Mouse (Mus musculus) hindbrain, embryonic 11.5 days (tissue): ENCODE data around the gene Hoxd11. TPM values are rescaled to one million over a fixed set of nuclear protein-coding genes. Genes with fewer than 3 reads are reported as not detected.
A peak's percentile ranks its signal among the peaks of the same experiment; 100 is the strongest.

Source experiments
- ATAC-seq: fragments of 200-750 bp; cut with Nextera tagmentation; 2 replicates; pipeline ENCODE4 v1.8.0; 2017; ENCODE audit warnings: mild to moderate bottlenecking, moderate TSS enrichment, moderate library complexity; ENCODE audit not compliant: low FRiP score
- DNase-seq: peaks from one replicate; pipeline ENCODE4 v3.0.0-alpha.2; 2015; ENCODE audit warnings: low spot score
- H3K27ac ChIP-seq: fragments of 300-500 bp; sonication (generic); 2 replicates; pipeline ENCODE4 v1.5.1; 2014; ENCODE audit warnings: mild to moderate bottlenecking, low read depth, low read length
- H3K27me3 ChIP-seq: fragments of 300-500 bp; sonication (generic); 2 replicates; pipeline ENCODE4 v1.6.1; 2014; ENCODE audit warnings: mild to moderate bottlenecking, low read length, moderate library complexity, mixed read lengths; ENCODE audit not compliant: control insufficient read depth, insufficient read depth
- H3K36me3 ChIP-seq: fragments of 300-500 bp; sonication (generic); 2 replicates; pipeline ENCODE4 v1.6.1; 2014; ENCODE audit warnings: mild to moderate bottlenecking, low read length, moderate library complexity, mixed read lengths; ENCODE audit not compliant: control insufficient read depth, insufficient read depth
- H3K4me1 ChIP-seq: fragments of 300-500 bp; sonication (generic); replicated peaks from 2 replicates; pipeline ENCODE4 v1.6.1; 2014; ENCODE audit warnings: low read length, mixed read lengths; ENCODE audit not compliant: control insufficient read depth, insufficient read depth
- H3K4me2 ChIP-seq: fragments of 300-500 bp; sonication (generic); replicated peaks from 2 replicates; pipeline ENCODE4 v1.6.1; 2014; ENCODE audit warnings: mild to moderate bottlenecking, low read depth, low read length
- H3K4me3 ChIP-seq: fragments of 300-500 bp; sonication (generic); 2 replicates; pipeline ENCODE4 v1.5.1; 2014; ENCODE audit warnings: low read depth, low read length
- H3K9ac ChIP-seq: fragments of 300-500 bp; sonication (generic); 2 replicates; pipeline ENCODE4 v1.6.1; 2014; ENCODE audit warnings: low read depth, low read length
- H3K9me3 ChIP-seq: fragments of 300-500 bp; sonication (generic); 2 replicates; pipeline ENCODE4 v1.6.1; 2016; ENCODE audit warnings: low read length; ENCODE audit not compliant: control insufficient read depth
- WGBS: fragments of 180-500 bp; shearing (Covaris S2); extraction: QIAGEN DNeasy Blood & Tissue Kit; methylation state at CpG from one replicate; pipeline ENCODE4 v1.1.7; 2014; 5-methylcytosine and 5-hydroxymethylcytosine counted together
- polyA plus RNA-seq: library from polyadenylated mRNA; unstranded; fragments of >200 nt; fragmentation: Nextera tagmentation; extraction: Ambion mirVana; gene quantifications from 2 replicates; pipeline ENCODE4 v1.2.1, GENCODE M21; 2014

The Hoxd11 gene
- not detected in 2 replicates for polyA plus RNA-seq

DNA sequence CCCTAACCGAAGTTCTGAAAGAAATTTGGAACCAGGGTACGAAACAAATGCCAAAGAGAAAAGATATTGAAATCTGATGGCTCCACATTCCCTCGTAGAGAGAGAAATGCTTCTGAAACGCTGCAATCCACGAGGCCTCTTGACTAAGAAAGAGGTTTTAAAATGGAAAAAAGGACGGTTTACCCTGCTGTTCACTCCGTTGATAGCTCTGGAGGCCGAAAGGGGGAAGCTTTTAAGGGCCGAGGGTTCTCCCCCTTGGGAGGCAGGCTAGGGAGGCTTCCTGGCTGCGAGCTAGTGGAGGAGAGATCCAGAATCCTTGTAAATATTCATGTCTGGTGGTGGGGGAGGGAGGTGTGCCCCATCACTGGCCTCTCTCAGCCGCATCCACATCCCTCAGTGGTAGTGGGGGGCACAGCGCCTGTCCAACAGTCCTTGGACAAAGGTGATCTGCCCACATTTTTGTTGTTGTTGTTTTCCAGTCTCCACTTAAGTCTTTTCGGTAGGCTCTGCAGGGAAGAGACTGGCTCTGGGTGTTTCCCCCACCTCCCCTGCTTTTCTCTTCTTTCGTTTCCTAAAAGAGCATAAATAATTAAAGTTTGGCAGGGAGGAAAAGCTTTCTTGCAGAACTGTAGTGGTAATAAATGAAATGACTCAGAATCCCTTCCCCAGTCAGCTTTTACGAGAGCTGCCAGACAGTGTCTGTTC lies at the start of gene Hoxd11:
Gene Hoxd11, plus strand, starts transcription at position 667 of the 705 bp plus-strand sequence.
- DNase-seq (no peak), ATAC-seq (no peak)
- H3K9ac ChIP-seq = no peak within 1 kb of the TSS
- H3K36me3 ChIP-seq = no peaks in the 10 kb centered on the region
- no peak within 1 kb of the TSS for H3K4me2 ChIP-seq
- no peak within 1 kb of the TSS for H3K4me3 ChIP-seq
- H3K4me1 ChIP-seq = peaks cover 8% of the 10 kb centered on the region
- H3K9me3 ChIP-seq = no peaks in the 10 kb centered on the region
- 1% methylated on average over 15 of the region's 15 CpGs for WGBS
- no peak within 1 kb of the TSS for H3K27ac ChIP-seq
- H3K27me3 ChIP-seq = peaks cover 99% of the 10 kb centered on the region

DNA sequence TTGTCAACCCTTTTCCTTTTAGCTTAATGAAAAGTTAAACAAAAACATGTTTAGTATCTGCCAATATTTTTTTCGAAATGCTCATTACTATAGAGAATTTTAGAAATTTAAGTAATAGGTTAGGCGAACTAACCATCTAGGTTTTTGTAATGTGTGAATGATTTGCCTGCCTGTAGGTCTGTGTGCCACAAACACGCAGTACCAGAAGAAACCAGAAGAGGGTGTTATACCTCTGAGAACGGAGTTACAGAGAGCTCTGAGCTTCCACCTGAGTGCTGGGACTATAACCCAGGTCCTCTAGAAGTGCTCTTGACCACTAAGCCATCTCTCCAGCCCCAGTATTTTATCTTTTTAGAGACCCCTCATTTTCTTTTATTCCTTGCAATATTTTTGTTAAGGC lies 43.9 kb upstream of the Hoxd11 start:
- ATAC-seq (no peak), DNase-seq (no peak)
- Histone ChIP-seq H3K36me3 (no peaks in the 10 kb centered on the region), H3K4me2 (no peak overlapping the region), H3K9ac (no peak overlapping the region), H3K4me1 (no peaks in the 10 kb centered on the region), H3K27me3 (no peaks in the 10 kb centered on the region), H3K4me3 (no peak overlapping the region), H3K9me3 (no peaks in the 10 kb centered on the region), H3K27ac (no peak overlapping the region)
- WGBS = 73% methylated on average over 4 of the region's 4 CpGs

DNA sequence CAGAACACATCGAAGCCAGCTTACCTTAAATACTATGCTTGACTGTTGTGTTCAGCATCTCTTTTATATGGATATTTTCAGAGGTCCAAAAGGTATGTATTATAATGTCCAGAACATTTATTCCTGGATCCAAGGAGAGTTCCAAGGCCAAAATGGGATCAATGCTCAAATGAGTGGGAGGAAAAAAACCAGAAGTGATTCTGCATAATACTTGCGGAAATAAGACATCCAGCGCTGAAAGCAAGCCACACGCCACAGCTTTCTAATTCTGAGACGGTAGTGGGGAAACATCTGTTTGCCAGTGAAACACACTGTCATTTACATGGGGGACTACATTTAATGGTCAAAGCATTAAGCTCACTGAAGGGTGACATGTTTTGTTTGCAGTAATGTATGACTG lies 36.9 kb upstream of the Hoxd11 start:
- Histone ChIP-seq H3K9me3 (no peaks in the 10 kb centered on the region), H3K36me3 (no peaks in the 10 kb centered on the region), H3K27ac (no peak overlapping the region), H3K4me1 (no peaks in the 10 kb centered on the region), H3K9ac (no peak overlapping the region), H3K4me3 (no peak overlapping the region), H3K4me2 (no peak overlapping the region), H3K27me3 (peaks cover 34% of the 10 kb centered on the region)
- WGBS = 72% methylated on average over 5 of the region's 5 CpGs
- no peak for DNase-seq
- no peak for ATAC-seq

DNA sequence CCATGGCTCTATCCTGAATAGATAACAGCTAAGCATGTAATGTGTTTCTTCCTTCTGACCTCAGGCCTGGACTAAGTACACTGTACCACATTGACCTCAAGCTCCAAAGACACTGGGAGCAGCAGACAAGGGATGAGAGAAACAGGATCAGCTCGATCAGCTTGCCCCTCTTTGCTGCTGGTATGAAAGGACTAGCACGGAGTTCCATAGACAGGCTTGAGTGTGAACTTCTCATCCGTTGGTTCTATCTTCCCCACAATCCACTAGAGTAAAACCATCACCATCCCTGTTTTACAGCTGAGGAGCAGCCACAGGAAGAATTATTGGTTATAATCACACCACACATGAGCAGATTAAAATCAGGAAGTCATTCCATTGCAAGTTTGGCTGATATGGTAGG lies 33.7 kb upstream of the Hoxd11 start:
- Histone ChIP-seq H3K27me3 (peaks cover 65% of the 10 kb centered on the region), H3K4me2 (no peak overlapping the region), H3K4me1 (no peaks in the 10 kb centered on the region), H3K4me3 (no peak overlapping the region), H3K27ac (no peak overlapping the region), H3K9ac (no peak overlapping the region), H3K36me3 (no peaks in the 10 kb centered on the region), H3K9me3 (no peaks in the 10 kb centered on the region)
- ATAC-seq (no peak), DNase-seq (no peak)
- 77% methylated on average over 3 of the region's 3 CpGs for WGBS

DNA sequence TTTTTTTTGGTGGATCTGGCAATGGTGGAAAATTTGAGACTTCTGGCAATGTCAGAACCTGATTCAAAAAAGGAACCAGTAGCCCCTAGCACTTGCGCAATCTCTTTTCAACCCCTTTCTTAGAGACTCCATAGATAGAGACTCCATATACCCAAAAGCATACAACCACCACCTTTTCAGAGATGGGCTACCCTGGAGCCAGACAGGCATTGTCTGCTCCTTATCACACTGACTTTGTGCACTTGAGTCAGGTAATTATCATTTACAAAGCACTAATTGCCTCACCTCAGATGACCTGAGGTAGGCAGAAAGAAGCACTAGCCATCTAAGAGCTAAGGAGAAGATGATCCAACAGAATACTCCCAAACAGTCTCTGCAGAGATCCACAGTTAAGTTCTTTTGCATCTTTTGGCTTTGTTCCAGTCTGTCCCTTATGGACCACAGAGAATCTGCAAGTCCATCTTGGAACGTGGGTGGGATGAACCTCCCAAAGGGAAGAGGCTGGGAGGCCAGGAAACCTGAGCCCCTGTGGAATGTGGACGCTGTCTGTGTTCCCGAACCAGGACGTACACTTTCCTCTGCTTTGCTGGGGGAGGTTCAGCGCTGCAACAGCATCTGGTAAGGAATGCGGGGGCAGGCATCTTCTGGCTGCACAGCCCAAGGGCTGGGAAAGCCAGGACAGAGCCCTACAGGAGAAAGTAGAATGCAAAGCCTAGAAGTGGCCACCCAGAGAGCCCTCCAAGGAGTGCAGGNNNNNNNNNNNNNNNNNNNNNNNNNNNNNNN lies 32.1 kb upstream of the Hoxd11 start:
- no peak overlapping the region for H3K9ac ChIP-seq
- DNase-seq (peak; percentile 24), ATAC-seq (no peak)
- 14% methylated on average over 7 of the region's 7 CpGs for WGBS
- no peaks in the 10 kb centered on the region for H3K36me3 ChIP-seq
- no peaks in the 10 kb centered on the region for H3K9me3 ChIP-seq
- H3K27ac ChIP-seq = no peak overlapping the region
- no peak overlapping the region for H3K4me2 ChIP-seq
- H3K4me3 ChIP-seq = no peak overlapping the region
- H3K27me3 ChIP-seq = peaks cover 79% of the 10 kb centered on the region
- no peaks in the 10 kb centered on the region for H3K4me1 ChIP-seq

DNA sequence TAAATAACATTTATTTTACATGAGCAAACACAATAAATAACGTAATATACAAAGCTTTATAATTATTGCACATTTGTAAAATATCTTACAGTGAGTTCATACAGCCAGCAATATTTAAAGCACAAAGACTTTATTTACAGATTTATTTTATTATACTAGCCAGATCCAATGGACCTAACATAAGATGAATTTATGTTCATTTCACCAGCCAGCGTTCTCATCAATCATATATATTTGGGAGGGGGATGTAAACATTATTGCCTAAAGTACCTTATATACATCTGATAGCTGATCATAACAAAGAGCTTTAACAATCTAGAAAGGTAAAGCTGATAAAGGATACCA lies 26.4 kb upstream of the Hoxd11 start:
- Histone ChIP-seq H3K27me3 (peaks cover 84% of the 10 kb centered on the region), H3K9ac (no peak overlapping the region), H3K36me3 (no peaks in the 10 kb centered on the region), H3K4me3 (no peak overlapping the region), H3K4me1 (peaks cover 5% of the 10 kb centered on the region; the same call in 1 of the 2 replicates), H3K9me3 (no peaks in the 10 kb centered on the region), H3K4me2 (no peak overlapping the region), H3K27ac (no peak overlapping the region)
- WGBS = 43% methylated on average over 2 of the region's 2 CpGs
- DNase-seq (no peak), ATAC-seq (no peak)

DNA sequence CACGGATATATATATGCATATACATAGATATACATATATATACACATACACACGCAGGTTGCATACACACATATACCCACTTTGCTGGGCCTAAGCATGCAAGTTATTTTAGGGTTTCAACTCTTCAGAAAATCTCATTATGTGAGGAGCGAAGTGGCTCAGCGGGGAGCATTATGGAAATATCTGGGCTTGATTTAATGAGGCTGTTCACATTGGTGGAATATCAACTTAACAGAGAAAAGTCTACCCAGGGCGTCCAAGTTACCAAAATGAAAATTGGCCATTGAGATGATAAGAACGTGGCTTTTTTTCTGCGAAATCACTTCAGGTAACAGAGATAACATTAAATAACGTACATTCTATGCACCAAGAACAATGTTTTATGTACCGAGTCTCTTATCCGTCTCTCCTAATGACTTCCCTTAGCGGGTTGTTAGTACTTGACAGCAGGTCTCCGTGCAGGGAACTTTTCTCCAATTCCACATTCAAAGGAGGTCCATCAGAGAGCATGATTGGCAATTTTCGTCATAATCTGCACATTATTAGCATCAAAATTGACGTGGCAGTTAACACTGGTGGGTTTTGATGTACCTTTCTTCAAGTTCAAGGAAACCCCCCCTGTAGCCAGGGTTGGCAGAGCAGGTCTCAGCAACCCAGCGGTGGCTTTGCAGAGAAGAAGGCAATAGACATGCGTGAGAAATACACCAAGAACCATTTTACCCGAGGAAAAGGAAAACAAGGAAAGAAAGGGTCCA lies 25.4 kb upstream of the Hoxd11 start:
- DNase-seq (peak; percentile 56), ATAC-seq (no peak)
- Histone ChIP-seq H3K9ac (no peak overlapping the region), H3K27ac (no peak overlapping the region), H3K4me3 (no peak overlapping the region), H3K4me2 (no peak overlapping the region), H3K9me3 (no peaks in the 10 kb centered on the region), H3K27me3 (peaks cover 83% of the 10 kb centered on the region), H3K36me3 (no peaks in the 10 kb centered on the region), H3K4me1 (peaks cover 5% of the 10 kb centered on the region; the same call in 1 of the 2 replicates)
- WGBS = 11% methylated on average over 17 of the region's 17 CpGs

DNA sequence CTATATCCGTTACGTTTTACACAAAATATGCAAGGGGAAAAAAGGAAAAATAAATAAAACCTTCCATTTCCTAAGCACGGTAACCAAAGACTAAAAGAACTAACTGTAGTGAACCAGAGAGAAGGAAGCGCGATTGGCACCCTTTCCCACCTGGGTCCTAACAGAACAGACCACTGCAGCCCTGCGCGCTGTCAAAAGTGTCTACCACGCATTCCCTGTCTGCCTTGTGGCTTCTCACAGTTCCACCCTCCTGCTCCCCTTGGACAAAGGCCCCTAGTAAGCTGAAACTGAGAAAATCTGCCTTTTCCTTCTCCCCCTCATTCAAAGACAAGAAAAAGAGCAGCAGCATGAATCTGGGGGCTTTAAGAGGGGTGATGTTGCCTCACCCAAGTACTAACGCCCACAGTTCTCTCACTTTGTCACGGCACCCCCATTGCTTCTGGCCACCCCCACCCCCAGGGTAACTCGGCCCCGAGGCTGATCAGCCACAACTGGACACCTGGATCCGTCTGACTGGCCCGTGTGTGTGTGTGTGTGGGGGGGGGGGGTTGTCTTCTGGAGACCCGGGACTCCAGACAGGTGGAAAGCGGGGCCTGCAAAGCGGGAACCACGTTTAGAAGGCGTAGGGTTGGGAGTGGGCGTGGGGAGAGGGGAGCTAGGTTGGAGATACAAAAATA lies 24.5 kb upstream of the Hoxd11 start:
- no peak overlapping the region for H3K9ac ChIP-seq
- peak overlapping the region; percentile 35; the same call in 1 of the 2 replicates for H3K4me3 ChIP-seq
- no peaks in the 10 kb centered on the region for H3K36me3 ChIP-seq
- peaks cover 83% of the 10 kb centered on the region for H3K27me3 ChIP-seq
- no peak overlapping the region; the same call in 1 of the 2 replicates for H3K4me2 ChIP-seq
- DNase-seq (peak; percentile 58), ATAC-seq (peak; percentile 43; the same call in 1 of the 2 replicates)
- no peaks in the 10 kb centered on the region for H3K9me3 ChIP-seq
- 5% methylated on average over 20 of the region's 20 CpGs for WGBS
- H3K27ac ChIP-seq = no peak overlapping the region
- peaks cover 5% of the 10 kb centered on the region; the same call in 1 of the 2 replicates for H3K4me1 ChIP-seq
